Mouse (Mus musculus): Measurements from ENCODE around the gene Uvrag.

GRCm38 (mm10) chr7:98888810-98889209 is 252.1 kb downstream of the Uvrag start:
- TF ChIP-seq CTCF (conservative IDR thresholded peaks at IDR 0.05; ENCODE audit: low read length): no peak
- TF ChIP-seq POU5F1 (IDR thresholded peaks at IDR 0.05; ENCODE audit: borderline replicate concordance, low read length): no peak
- no peak for TF ChIP-seq NANOG (IDR thresholded peaks at IDR 0.05; ENCODE audit: borderline replicate concordance, low read length)
